Mouse (Mus musculus): ENCODE measurements at regions not wholly inside any gene's neighbourhood (a gene's known extent, or its start where the extent isn't known, plus 50 kb on each side); places are given as distances from the start of the nearest gene placed in this dataset.
A peak's percentile ranks its signal among the peaks of the same experiment; 100 is the strongest.

DNA sequence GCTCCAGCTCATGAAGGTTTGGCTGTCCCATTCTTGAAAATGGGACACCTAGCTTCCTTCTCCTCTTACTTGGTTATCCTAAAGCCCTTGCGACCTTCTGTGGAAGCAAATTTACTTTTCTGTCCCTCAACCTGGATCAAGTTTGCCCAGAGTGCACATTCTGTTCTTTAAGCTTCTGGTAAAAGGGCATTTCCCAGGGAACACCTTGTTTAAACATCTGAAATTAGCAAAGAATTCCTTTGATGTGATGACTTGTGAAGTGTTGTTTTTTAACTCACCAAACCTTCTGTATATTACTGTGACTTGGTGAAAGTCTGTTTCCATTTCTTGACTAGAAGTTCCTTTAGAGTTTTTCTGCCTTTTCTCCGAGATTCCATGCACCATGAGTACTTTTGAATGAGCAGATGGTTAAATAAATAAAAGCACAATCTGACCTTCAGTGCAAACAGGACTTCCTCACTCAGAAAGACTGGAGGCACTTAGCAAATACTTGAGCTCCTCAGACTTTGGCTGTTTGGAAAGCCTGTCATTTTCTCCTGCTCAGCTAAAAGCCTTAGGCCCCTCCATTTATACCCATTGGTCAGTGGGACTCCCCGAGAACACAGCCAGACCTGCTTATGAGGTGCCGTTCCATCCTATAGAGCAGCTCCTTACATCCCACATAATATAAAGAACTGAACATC, 69.3 kb upstream of the Rprm start:
- Histone ChIP-seq H3K27me3 (replicated peaks) (no peaks in the 10 kb centered on the region), H3K9me3 (no peaks in the 10 kb centered on the region), H3K4me1 (replicated peaks) (no peaks in the 10 kb centered on the region), H3K27ac (no peak overlapping the region), H3K4me3 (replicated peaks) (no peak overlapping the region), H3K4me2 (replicated peaks) (no peak overlapping the region), H3K9ac (no peak overlapping the region), H3K36me3 (no peaks in the 10 kb centered on the region)
- 62% methylated on average over 4 of the region's 4 CpGs for WGBS
- ATAC-seq = no peak

GRCm38 (mm10) chr2:54158689-54159630, 73.6 kb upstream of the Rprm start:
- 58% methylated on average over 8 of the region's 8 CpGs for WGBS
- Histone ChIP-seq H3K4me2 (replicated peaks) (no peak overlapping the region), H3K9ac (no peak overlapping the region), H3K9me3 (no peaks in the 10 kb centered on the region), H3K27me3 (replicated peaks) (no peaks in the 10 kb centered on the region), H3K27ac (no peak overlapping the region), H3K36me3 (no peaks in the 10 kb centered on the region), H3K4me3 (replicated peaks) (no peak overlapping the region), H3K4me1 (replicated peaks) (no peaks in the 10 kb centered on the region)
- ATAC-seq = no peak

DNA sequence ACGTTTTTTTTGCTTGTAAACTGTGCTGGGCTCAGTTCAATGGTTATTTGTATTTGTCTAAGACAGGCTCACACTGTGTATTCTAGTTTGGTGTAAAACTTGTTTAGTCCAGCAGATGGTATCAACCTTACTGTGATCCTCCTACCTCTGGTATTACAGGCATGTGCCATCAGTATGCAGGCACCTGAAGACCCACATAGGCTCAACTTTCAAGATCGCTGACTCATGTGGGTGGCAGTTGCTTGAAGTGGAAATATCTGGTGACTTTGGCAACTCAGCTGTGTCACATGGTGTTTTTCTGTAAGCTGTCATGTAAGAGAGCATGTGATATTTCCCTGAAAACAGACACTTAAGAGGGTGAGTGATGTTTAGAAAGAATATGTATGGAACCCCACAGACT, 92.2 kb upstream of the Rprm start:
- H3K4me1 ChIP-seq (replicated peaks) = no peaks in the 10 kb centered on the region
- ATAC-seq = no peak
- H3K36me3 ChIP-seq = no peaks in the 10 kb centered on the region
- 75% methylated on average over 2 of the region's 2 CpGs for WGBS
- H3K9ac ChIP-seq = no peak overlapping the region
- H3K9me3 ChIP-seq = no peaks in the 10 kb centered on the region
- H3K4me2 ChIP-seq (replicated peaks) = no peak overlapping the region
- no peak overlapping the region for H3K27ac ChIP-seq
- no peaks in the 10 kb centered on the region for H3K27me3 ChIP-seq (replicated peaks)
- H3K4me3 ChIP-seq (replicated peaks) = no peak overlapping the region

DNA sequence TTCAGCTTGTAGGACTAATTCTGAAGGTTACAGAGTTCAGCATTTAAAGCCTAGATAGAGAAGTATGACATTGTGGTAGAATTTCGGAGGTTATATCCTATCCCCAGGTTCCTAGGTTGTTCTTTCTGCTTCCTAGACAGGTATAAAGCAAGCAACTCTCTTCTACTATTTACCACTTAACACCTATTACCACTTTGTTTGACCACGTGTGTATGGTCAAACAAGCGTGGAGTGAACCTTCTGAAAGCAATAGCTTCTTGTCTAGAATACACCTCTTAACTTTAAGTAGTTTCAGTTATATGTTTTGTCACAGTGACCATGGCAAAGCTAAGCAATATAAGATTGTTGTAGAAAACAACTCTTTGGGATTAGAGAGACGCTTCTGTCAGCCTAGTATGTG, 105.5 kb upstream of the Rprm start:
- Histone ChIP-seq H3K4me3 (replicated peaks) (no peak overlapping the region), H3K9ac (no peak overlapping the region), H3K4me2 (replicated peaks) (no peak overlapping the region), H3K27me3 (replicated peaks) (no peaks in the 10 kb centered on the region), H3K27ac (no peak overlapping the region), H3K9me3 (no peaks in the 10 kb centered on the region), H3K36me3 (no peaks in the 10 kb centered on the region), H3K4me1 (replicated peaks) (no peaks in the 10 kb centered on the region)
- ATAC-seq = no peak
- 75% methylated on average over 4 of the region's 4 CpGs for WGBS

DNA sequence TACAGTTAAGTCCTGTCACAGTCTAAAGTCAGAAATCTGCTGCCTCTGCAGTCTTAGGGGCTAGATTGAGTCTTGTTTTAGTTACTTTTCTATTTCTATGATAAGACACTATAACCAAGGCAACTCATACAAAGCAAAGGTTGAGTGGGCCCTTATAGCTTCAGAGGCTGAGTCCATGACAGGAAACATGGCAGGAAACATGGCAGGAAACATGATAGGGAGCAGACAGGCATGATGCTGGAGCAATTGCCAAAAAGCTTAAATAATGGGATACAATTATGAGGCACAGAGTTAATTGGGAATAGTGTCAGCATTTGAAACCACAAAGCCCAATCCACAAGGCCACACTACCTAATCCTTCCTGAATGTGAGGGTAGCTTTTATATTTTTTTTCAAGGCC, 113.0 kb upstream of the Rprm start:
- Histone ChIP-seq H3K4me1 (replicated peaks) (no peaks in the 10 kb centered on the region), H3K27me3 (replicated peaks) (no peaks in the 10 kb centered on the region), H3K4me3 (replicated peaks) (no peak overlapping the region), H3K27ac (no peak overlapping the region), H3K9ac (no peak overlapping the region), H3K9me3 (no peaks in the 10 kb centered on the region), H3K4me2 (replicated peaks) (no peak overlapping the region), H3K36me3 (no peaks in the 10 kb centered on the region)
- ATAC-seq = no peak

GRCm38 (mm10) chr2:54215597-54215996, 130.2 kb upstream of the Rprm start:
- no peaks in the 10 kb centered on the region for H3K36me3 ChIP-seq
- no peaks in the 10 kb centered on the region for H3K27me3 ChIP-seq (replicated peaks)
- no peaks in the 10 kb centered on the region for H3K9me3 ChIP-seq
- no peak overlapping the region for H3K9ac ChIP-seq
- no peak overlapping the region for H3K27ac ChIP-seq
- no peak for ATAC-seq
- no peak overlapping the region for H3K4me2 ChIP-seq (replicated peaks)
- H3K4me3 ChIP-seq (replicated peaks) = no peak overlapping the region
- WGBS = 66% methylated on average over 3 of the region's 3 CpGs
- no peaks in the 10 kb centered on the region for H3K4me1 ChIP-seq (replicated peaks)

DNA sequence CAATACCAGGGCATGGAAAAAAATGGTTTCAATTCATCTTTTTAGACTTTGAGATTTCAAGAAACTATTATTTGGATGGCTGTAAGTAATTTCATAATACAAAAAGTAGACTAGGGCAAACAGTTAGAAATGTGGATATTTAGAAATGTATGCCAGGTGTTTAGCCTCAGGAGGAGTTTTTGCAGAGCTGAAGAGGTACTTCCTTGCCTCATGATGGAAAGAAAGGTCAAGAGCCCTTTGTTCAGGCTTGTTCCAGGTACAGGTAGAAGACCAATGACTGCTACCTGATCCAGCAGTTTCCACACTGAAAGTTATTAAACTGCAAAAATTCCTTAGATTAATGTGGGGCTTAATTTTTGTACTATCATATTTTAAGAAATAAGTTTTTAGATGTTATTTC, 143.3 kb upstream of the Rprm start:
- H3K4me2 ChIP-seq (replicated peaks) = no peak overlapping the region

GRCm38 (mm10) chr2:54229016-54229415, 143.7 kb upstream of the Rprm start:
- H3K4me2 ChIP-seq (replicated peaks) = no peak overlapping the region
- no peaks in the 10 kb centered on the region for H3K36me3 ChIP-seq
- 67% methylated on average over 1 of the region's 1 CpGs for WGBS
- no peak overlapping the region for H3K27ac ChIP-seq
- H3K9me3 ChIP-seq = no peaks in the 10 kb centered on the region
- H3K9ac ChIP-seq = no peak overlapping the region
- no peak for ATAC-seq
- no peaks in the 10 kb centered on the region for H3K27me3 ChIP-seq (replicated peaks)
- no peak overlapping the region for H3K4me3 ChIP-seq (replicated peaks)
- H3K4me1 ChIP-seq (replicated peaks) = no peaks in the 10 kb centered on the region

More for the DNA sequence above, 143.3 kb upstream of the Rprm start:
- no peaks in the 10 kb centered on the region for H3K27me3 ChIP-seq (replicated peaks)
- H3K36me3 ChIP-seq = no peaks in the 10 kb centered on the region
- H3K9me3 ChIP-seq = no peaks in the 10 kb centered on the region
- no peaks in the 10 kb centered on the region for H3K4me1 ChIP-seq (replicated peaks)
- no peak overlapping the region for H3K27ac ChIP-seq
- no peak overlapping the region for H3K9ac ChIP-seq
- no peak overlapping the region for H3K4me3 ChIP-seq (replicated peaks)
- no peak for ATAC-seq

DNA sequence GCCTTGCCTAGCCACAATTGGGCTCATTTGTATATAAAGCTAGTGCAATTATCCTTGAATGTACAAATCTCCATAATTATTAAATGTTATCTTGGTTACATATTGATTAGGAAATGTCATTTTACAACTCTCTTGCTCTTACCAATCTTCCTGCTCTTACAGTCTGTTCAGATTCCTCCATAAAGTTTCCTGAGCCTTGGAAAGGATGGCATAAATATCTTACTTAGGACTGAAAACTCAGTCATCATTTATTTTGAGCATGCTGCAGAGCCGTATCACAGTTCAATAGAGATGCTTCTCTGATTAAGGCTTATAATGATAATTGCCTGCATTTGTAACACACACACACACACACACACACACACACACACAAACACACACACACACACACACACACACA, 151.4 kb upstream of the Rprm start:
- Histone ChIP-seq H3K9me3 (no peaks in the 10 kb centered on the region), H3K9ac (no peak overlapping the region), H3K4me3 (replicated peaks) (no peak overlapping the region), H3K27ac (no peak overlapping the region), H3K36me3 (no peaks in the 10 kb centered on the region), H3K4me1 (replicated peaks) (no peaks in the 10 kb centered on the region), H3K4me2 (replicated peaks) (no peak overlapping the region), H3K27me3 (replicated peaks) (no peaks in the 10 kb centered on the region)
- peak; percentile 65 for ATAC-seq
- 56% methylated on average over 1 of the region's 1 CpGs for WGBS

DNA sequence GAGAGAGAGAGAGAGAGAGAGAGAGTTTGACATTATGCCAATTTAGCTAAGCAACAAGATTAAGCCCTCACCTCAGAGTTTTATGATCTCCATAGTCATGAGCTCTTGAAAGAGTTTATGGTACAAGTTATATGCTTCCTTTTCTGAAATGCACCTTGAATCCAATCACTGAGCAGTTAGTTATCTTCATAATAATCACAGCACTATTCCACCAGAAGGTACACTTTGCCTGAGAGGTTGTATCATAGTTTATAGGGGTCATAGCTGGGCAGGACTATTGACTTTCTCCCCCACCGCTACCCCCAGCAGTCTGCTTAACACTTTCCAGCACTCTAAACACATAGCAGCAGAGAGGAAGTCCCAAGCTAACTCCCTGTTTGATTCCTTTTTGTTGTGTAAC, 151.8 kb upstream of the Rprm start:
- no peaks in the 10 kb centered on the region for H3K27me3 ChIP-seq (replicated peaks)
- peak; percentile 98 for ATAC-seq
- no peak overlapping the region for H3K4me2 ChIP-seq (replicated peaks)
- no peaks in the 10 kb centered on the region for H3K4me1 ChIP-seq (replicated peaks)
- H3K27ac ChIP-seq = no peak overlapping the region
- no peaks in the 10 kb centered on the region for H3K9me3 ChIP-seq
- no peaks in the 10 kb centered on the region for H3K36me3 ChIP-seq
- no peak overlapping the region for H3K4me3 ChIP-seq (replicated peaks)
- no peak overlapping the region for H3K9ac ChIP-seq
- WGBS = 38% methylated on average over 1 of the region's 1 CpGs

DNA sequence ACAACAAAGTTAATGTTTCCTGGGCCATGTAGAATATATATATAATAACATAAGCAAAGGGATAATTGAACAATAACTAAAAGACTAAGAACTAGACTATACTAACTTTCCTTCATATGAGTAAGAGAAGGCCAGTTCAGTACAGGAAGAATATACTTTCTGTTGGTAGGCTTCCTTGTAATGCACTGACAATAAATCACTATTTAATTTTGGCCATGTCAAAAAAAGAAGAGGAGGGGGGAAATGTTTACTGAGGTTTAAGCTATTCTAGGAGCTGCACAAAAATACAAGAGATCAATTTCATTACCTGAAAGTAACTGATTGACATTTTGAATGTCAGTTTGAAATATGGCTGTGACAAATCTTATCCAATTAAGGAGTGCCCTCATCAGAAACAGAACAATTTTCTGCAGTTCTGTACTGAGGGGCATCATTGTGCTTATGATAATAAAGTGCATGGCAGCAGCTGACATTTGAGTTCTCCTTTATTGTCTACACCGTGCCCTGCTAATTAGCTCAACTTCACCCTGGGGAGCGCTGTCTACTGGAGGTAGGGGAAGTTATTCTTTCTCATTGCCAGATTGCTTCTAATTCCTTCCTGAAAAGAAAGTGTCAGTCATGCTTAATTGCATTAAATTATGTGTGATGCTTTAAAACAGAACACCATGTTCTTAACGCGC, 171.2 kb upstream of the Galnt13 start:
- no peak for ATAC-seq

DNA sequence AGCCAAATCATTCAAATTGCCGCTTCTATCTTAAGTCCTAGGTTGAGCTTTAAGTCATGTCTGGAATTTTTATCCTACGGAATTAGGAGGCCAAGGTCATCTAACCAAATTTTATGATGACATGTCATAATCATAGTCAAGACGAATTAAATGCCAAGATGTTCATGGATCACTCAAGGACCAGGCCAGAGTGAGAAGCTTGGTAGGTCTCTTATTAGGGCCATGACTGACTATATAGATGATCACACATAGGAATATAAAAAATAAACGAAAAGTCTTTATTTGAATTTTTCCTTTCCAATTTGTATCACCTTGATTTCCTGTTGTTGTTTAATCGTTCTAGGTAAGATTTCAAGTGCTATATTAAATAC, 170.7 kb upstream of the Galnt13 start:
- H3K36me3 ChIP-seq = no peaks in the 10 kb centered on the region
- no peaks in the 10 kb centered on the region for H3K4me1 ChIP-seq (replicated peaks)
- H3K27me3 ChIP-seq (replicated peaks) = no peaks in the 10 kb centered on the region
- H3K4me3 ChIP-seq (replicated peaks) = no peak overlapping the region
- no peak for ATAC-seq
- no peak overlapping the region for H3K27ac ChIP-seq
- no peaks in the 10 kb centered on the region for H3K9me3 ChIP-seq
- no peak overlapping the region for H3K4me2 ChIP-seq (replicated peaks)
- 85% methylated on average over 5 of the region's 5 CpGs for WGBS
- no peak overlapping the region for H3K9ac ChIP-seq

More for the DNA sequence above, 171.2 kb upstream of the Galnt13 start:
- Histone ChIP-seq H3K36me3 (no peaks in the 10 kb centered on the region), H3K27me3 (replicated peaks) (no peaks in the 10 kb centered on the region), H3K9me3 (no peaks in the 10 kb centered on the region), H3K4me2 (replicated peaks) (no peak overlapping the region), H3K27ac (no peak overlapping the region), H3K9ac (no peak overlapping the region), H3K4me1 (replicated peaks) (no peaks in the 10 kb centered on the region), H3K4me3 (replicated peaks) (no peak overlapping the region)
- 85% methylated on average over 4 of the region's 4 CpGs for WGBS

Data from intestine, embryonic 15.5 days (tissue).